ENCODE assay signal across 7 mouse cellular contexts in genomic region chrX:103067730-103068621, GRCm38 (mm10).
DNase-seq lines count a peak whose midpoint lies in the region; ATAC-seq and TF ChIP-seq lines count a peak whose summit lies in the region.
"Not testable (repeated sequence)": the region's sequence is repeated elsewhere in the genome, so short reads cannot be mapped to it uniquely, and the experiment has no call there.

No protein-coding gene starts in this region.

- not testable (repeated sequence) for H3K9me3 ChIP-seq in embryonic facial prominence, embryonic 15.5 days (replicated peaks); hindbrain, embryonic 15.5 days; kidney, embryonic 15.5 days (replicated peaks); lung, embryonic 14.5 days (ENCODE audit: low read depth, low read length); midbrain, embryonic 15.5 days

- not testable (repeated sequence) for H3K36me3 ChIP-seq in embryonic facial prominence, embryonic 15.5 days; hindbrain, embryonic 15.5 days; kidney, embryonic 15.5 days; lung, embryonic 14.5 days (ENCODE audit: insufficient read depth); midbrain, embryonic 15.5 days (replicated peaks)

- not testable (repeated sequence) for H3K9ac ChIP-seq in embryonic facial prominence, embryonic 15.5 days; hindbrain, embryonic 15.5 days; kidney, embryonic 15.5 days; lung, embryonic 14.5 days; midbrain, embryonic 15.5 days

- ATAC-seq in embryonic facial prominence, embryonic 15.5 days (ENCODE audit: insufficient number of reproducible peaks, low FRiP score, low TSS enrichment, low read depth), result peak; percentile 65
- peak; percentile 75 for ATAC-seq in frontal cortex, adult (ENCODE audit: low TSS enrichment)
- ATAC-seq in hindbrain, embryonic 15.5 days (ENCODE audit: low FRiP score, low read depth), result peak; percentile 87
- peak; percentile 68 for ATAC-seq in kidney, embryonic 15.5 days (replicated peaks; ENCODE audit: low FRiP score)
- peak; percentile 77 for ATAC-seq in lung, embryonic 14.5 days (ENCODE audit: insufficient read depth)
- ATAC-seq in midbrain, embryonic 15.5 days (replicated peaks), result peak; percentile 91

- no CpG with 5 or more reads among the region's 50 CpGs for WGBS in embryonic facial prominence, embryonic 15.5 days
- WGBS in hindbrain, embryonic 15.5 days, result no CpG with 5 or more reads among the region's 50 CpGs
- 17% methylated on average over 1 of the region's 50 CpGs for WGBS in kidney, embryonic 15.5 days
- WGBS in lung, embryonic 14.5 days, result no CpG with 5 or more reads among the region's 50 CpGs
- WGBS in midbrain, embryonic 15.5 days, result no CpG with 5 or more reads among the region's 50 CpGs

- not testable (repeated sequence) for TF ChIP-seq CTCF in lung, embryonic 14.5 days (IDR thresholded peaks at IDR 0.05; ENCODE audit: low read depth)

- H3K4me2 ChIP-seq in embryonic facial prominence, embryonic 15.5 days (replicated peaks); hindbrain, embryonic 15.5 days; kidney, embryonic 15.5 days; lung, embryonic 14.5 days; midbrain, embryonic 15.5 days: not testable (repeated sequence)

- H3K27ac ChIP-seq in embryonic facial prominence, embryonic 15.5 days (replicated peaks); hindbrain, embryonic 15.5 days (replicated peaks); kidney, embryonic 15.5 days; lung, embryonic 14.5 days (ENCODE audit: low read depth); midbrain, embryonic 15.5 days: not testable (repeated sequence)

- DNase-seq in lung, embryonic 14.5 days, result not testable (repeated sequence)
- DNase-seq in right cerebral cortex, adult 18-20 months, result peak; percentile 1

- not testable (repeated sequence) for H3K27me3 ChIP-seq in embryonic facial prominence, embryonic 15.5 days; hindbrain, embryonic 15.5 days; kidney, embryonic 15.5 days; lung, embryonic 14.5 days (ENCODE audit: insufficient read depth, low read length); midbrain, embryonic 15.5 days (replicated peaks)

- H3K4me3 ChIP-seq in embryonic facial prominence, embryonic 15.5 days (replicated peaks); hindbrain, embryonic 15.5 days; kidney, embryonic 15.5 days (replicated peaks); lung, embryonic 14.5 days (ENCODE audit: low read depth, low read length); midbrain, embryonic 15.5 days: not testable (repeated sequence)

- not testable (repeated sequence) for H3K4me1 ChIP-seq in embryonic facial prominence, embryonic 15.5 days; hindbrain, embryonic 15.5 days (replicated peaks); kidney, embryonic 15.5 days; lung, embryonic 14.5 days (ENCODE audit: insufficient read depth); midbrain, embryonic 15.5 days
